ENCODE assay signal across 7 mouse cellular contexts in genomic region chr6:90550161-90550912, GRCm38 (mm10). TPM values are rescaled to one million over a fixed set of nuclear protein-coding genes. Genes with fewer than 3 reads are reported as not detected.
DNase-seq lines count a peak whose midpoint lies in the region; ATAC-seq and TF ChIP-seq lines count a peak whose summit lies in the region.

No protein-coding gene starts in this region.

- ATAC-seq in intestine, embryonic 14.5 days (replicated peaks; ENCODE audit: low FRiP score, low TSS enrichment, low read depth): peak; percentile 94
- peak; percentile 88 for ATAC-seq in liver, embryonic 13.5 days (ENCODE audit: low read depth)

- no peak overlapping the region for H3ac ChIP-seq in myocyte (ENCODE audit: control insufficient read depth, insufficient read length)

- peak overlapping the region; percentile 28 for H3K4me3 ChIP-seq in intestine, embryonic 14.5 days (ENCODE audit: low read depth, low read length)
- peak overlapping the region; percentile 47 for H3K4me3 ChIP-seq in liver, embryonic 13.5 days (replicated peaks)
- H3K4me3 ChIP-seq in myocyte: no peak overlapping the region

- DNase-seq in WW6 (ENCODE audit: low read depth, low spot score): peak; percentile 46
- peak; percentile 61 for DNase-seq in brain, embryonic 14.5 days (ENCODE audit: low read depth)
- DNase-seq in gastrocnemius, adult 18-20 months (ENCODE audit: low spot score): peak; percentile 45
- DNase-seq in intestine, embryonic 14.5 days (ENCODE audit: low spot score): peak; percentile 74
- DNase-seq in liver, embryonic 13.5 days: peak; percentile 15
- no peak for DNase-seq in right cerebral cortex, postnatal 25 days

- H3K4me1 ChIP-seq in intestine, embryonic 14.5 days (replicated peaks; ENCODE audit: control insufficient read depth, insufficient read depth, low read length): no peaks in the 10 kb centered on the region
- peaks cover 8% of the 10 kb centered on the region; the same call in 1 of the 2 replicates for H3K4me1 ChIP-seq in liver, embryonic 13.5 days (replicated peaks)

- TF ChIP-seq POLR2A in brain, embryonic 14.5 days (IDR thresholded peaks at IDR 0.05; ENCODE audit: borderline replicate concordance, extremely low read depth, insufficient read depth, insufficient read length, poor library complexity, severe bottlenecking): no peak
- TF ChIP-seq POLR2A in myocyte (IDR thresholded peaks at IDR 0.05; ENCODE audit: insufficient read length, low read depth): no peak

- WGBS in intestine, embryonic 14.5 days: 10% methylated on average over 25 of the region's 25 CpGs
- 3% methylated on average over 25 of the region's 25 CpGs for WGBS in liver, embryonic 13.5 days (ENCODE audit: insufficient replicate concordance)

- H3K9me3 ChIP-seq in intestine, embryonic 14.5 days (ENCODE audit: control insufficient read depth, low read length): no peaks in the 10 kb centered on the region
- no peaks in the 10 kb centered on the region for H3K9me3 ChIP-seq in liver, embryonic 13.5 days (replicated peaks)

- H3K36me3 ChIP-seq in intestine, embryonic 14.5 days (ENCODE audit: control insufficient read depth, insufficient read depth, low read length): no peaks in the 10 kb centered on the region
- H3K36me3 ChIP-seq in liver, embryonic 13.5 days: no peaks in the 10 kb centered on the region
- H3K36me3 ChIP-seq in myocyte (ENCODE audit: control insufficient read depth, insufficient read depth): no peaks in the 10 kb centered on the region

- H3K4me2 ChIP-seq in intestine, embryonic 14.5 days (ENCODE audit: low read length): peak overlapping the region; percentile 45
- peak overlapping the region; percentile 67 for H3K4me2 ChIP-seq in liver, embryonic 13.5 days
- H3K4me2 ChIP-seq in myocyte (ENCODE audit: low read depth): peak overlapping the region; percentile 2

- no peaks in the 10 kb centered on the region for H3K27me3 ChIP-seq in intestine, embryonic 14.5 days (replicated peaks; ENCODE audit: control insufficient read depth, insufficient read depth, low read length)
- H3K27me3 ChIP-seq in liver, embryonic 13.5 days: no peaks in the 10 kb centered on the region
- H3K27me3 ChIP-seq in myocyte (ENCODE audit: control insufficient read depth, insufficient read depth, insufficient read length): no peaks in the 10 kb centered on the region

- H3K9ac ChIP-seq in intestine, embryonic 14.5 days (ENCODE audit: low read length): 0 out of 2 replicates have a peak overlapping the region, but pooled peaks have one; percentile 13
- peak overlapping the region; percentile 45; the same call in 1 of the 2 replicates for H3K9ac ChIP-seq in liver, embryonic 13.5 days

- H3K27ac ChIP-seq in intestine, embryonic 14.5 days (ENCODE audit: low read depth): no peak overlapping the region
- peak overlapping the region; percentile 32 for H3K27ac ChIP-seq in liver, embryonic 13.5 days

- H3K79me2 ChIP-seq in myocyte (ENCODE audit: control insufficient read depth, insufficient read depth): no peaks in the 10 kb centered on the region

- TF ChIP-seq CTCF in brain, embryonic 14.5 days (IDR thresholded peaks at IDR 0.05; ENCODE audit: borderline replicate concordance, extremely low read depth, insufficient read depth, insufficient read length): no peak

TF ChIP-seq in myocyte, 11 proteins besides CTCF, POLR2A, EP300 and RAD21:
- TF ChIP-seq CEBPB (IDR thresholded peaks at IDR 0.05; ENCODE audit: insufficient read depth, poor library complexity, severe bottlenecking): no peak
- no peak for TF ChIP-seq POLR2AphosphoS2 (IDR thresholded peaks at IDR 0.05; ENCODE audit: insufficient read length, low read depth)
- no peak for TF ChIP-seq TCF3 (IDR thresholded peaks at IDR 0.05; ENCODE audit: insufficient read length, low read depth)
- TF ChIP-seq TCF12 (IDR thresholded peaks at IDR 0.05; ENCODE audit: insufficient read depth, poor library complexity, severe bottlenecking): no peak
- no peak for TF ChIP-seq MYOD1 (IDR thresholded peaks at IDR 0.05; ENCODE audit: control insufficient read depth in 1 of 3, insufficient read length in 2 of 3, low read depth in 2 of 3)
- no peak for TF ChIP-seq MYOG (IDR thresholded peaks at IDR 0.05; ENCODE audit: control insufficient read depth in 1 of 3, insufficient read depth in 1 of 3, insufficient read length in 2 of 3, low read depth in 2 of 3)
- TF ChIP-seq SRF (IDR thresholded peaks at IDR 0.05; ENCODE audit: control insufficient read depth, insufficient read length, low read depth): no peak
- TF ChIP-seq REST (IDR thresholded peaks at IDR 0.05; ENCODE audit: insufficient read depth, insufficient read length): no peak
- no peak for TF ChIP-seq MAX (IDR thresholded peaks at IDR 0.05; ENCODE audit: low read depth)
- TF ChIP-seq USF1 (IDR thresholded peaks at IDR 0.05; ENCODE audit: low read depth): no peak
- no peak for TF ChIP-seq E2F4 (IDR thresholded peaks at IDR 0.05; ENCODE audit: insufficient read depth)

RNA-seq across cellular contexts. Expression of gene Slc41a3, which starts 54.2 kb away (rescaled TPM):
- polyA plus RNA-seq in brain, embryonic 14.5 days (2012; rRNA removed): 2.5 and 4.6 TPM in 2 replicates
- 10 to 100 TPM; 83.4 to 93.7 TPM for total RNA-seq in gastrocnemius, adult 18-20 months (2021)
- polyA plus RNA-seq in intestine, embryonic 14.5 days (2014; fragmentation: Nextera tagmentation; extraction: Ambion mirVana): 5.0 and 5.1 TPM in 2 replicates
- polyA plus RNA-seq in liver, embryonic 13.5 days (2015; fragmentation: Nextera tagmentation; extraction: Ambion mirVana): 32.2 and 34.8 TPM in 2 replicates
- 2.5 TPM for polyA plus RNA-seq in myocyte (2012; fragmentation: generic; extraction: Trizol)

Comparison
In these comparisons a context has a peak if more than half of its experiments do, and no peak if none do; other contexts are left out.
1. H3K4me2 ChIP-seq: peak in every context shown above with its lines; median percentile 67 in liver, embryonic 13.5 days; 45 in intestine, embryonic 14.5 days; 2 in myocyte.